Mouse (Mus musculus) leukemia stem cell, adult 10-12 weeks (primary cell): ENCODE data around the gene Nus1. TPM values are rescaled to one million over a fixed set of nuclear protein-coding genes. Genes with fewer than 3 reads are reported as not detected.

Source experiments
- polyA plus RNA-seq: library from polyadenylated mRNA; stranded (reverse); fragments of >175 nt; gene quantifications from 2 replicates; pipeline ENCODE4 v1.2.3, GENCODE M21; 2012; ENCODE audit warnings: low replicate concordance

Nus1 gene
- 20.6 and 23.0 TPM in 2 replicates for polyA plus RNA-seq

DNA sequence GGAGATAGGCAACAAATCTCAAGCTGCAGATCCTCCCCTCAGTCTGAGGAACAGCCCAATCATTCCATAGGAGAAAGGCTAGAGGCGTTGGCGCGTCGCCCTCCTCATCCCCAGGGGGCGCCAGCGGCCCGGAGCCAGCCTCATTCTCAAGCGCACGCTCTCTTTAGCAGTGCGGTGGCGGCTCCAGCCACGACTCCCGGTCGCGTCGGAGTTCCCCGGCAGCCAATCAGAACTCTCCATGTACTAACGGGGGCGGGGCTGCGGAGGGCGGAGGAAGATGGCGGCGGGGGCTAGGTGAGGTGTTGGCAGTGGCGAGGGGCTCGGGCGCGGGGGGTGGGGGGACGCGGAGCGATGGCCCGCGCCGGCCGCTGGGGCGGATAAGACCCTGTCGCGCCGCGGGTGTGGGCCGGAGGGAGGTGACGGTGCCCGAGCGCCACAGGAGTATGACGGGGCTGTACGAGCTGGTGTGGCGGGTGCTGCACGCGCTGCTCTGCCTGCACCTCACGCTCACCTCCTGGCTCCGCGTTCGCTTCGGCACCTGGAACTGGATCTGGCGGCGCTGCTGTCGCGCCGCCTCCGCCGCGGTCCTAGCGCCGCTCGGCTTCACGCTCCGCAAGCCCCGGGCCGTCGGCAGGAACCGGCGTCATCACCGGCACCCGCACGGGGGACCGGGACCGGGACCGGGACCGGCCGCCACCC, at the start of gene Nus1:
Nus1 (plus strand) TSS at position 249 of the 699 bp plus-strand sequence.

DNA sequence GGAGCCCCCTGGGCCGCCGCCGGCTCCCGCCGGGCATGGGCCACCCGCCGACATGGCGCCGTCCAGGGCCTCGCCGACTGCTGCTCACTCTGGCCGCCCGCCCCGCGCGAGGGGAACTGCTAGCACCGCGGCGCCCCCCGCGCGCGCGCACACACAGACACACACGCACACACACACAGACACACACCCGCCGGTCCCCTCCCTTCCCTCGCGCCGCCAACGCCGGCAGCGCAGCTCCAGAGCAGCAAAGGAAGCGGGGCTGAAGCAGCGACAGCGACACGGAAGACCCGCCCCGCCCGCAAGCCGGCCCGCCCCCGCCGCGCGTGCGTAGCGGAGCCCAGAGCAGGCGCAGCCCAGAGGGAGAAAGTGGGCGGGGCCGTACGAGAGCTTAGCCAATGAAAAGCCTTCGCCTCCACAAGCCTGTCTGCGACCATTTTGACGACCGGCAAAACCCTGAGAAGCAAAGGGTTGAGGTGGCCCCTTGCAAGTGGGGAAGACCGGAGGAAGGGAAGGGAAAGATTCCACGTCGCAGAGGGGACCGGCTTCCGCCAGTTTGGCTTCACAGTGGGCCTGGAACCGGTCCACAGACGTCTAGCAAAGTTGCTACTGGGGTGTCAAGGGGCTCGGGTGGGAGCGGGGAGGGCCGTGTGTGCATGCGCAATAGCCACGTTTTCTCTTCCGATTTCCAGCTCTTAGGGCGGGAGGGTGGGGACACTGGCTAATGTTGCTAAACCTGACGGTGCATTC, 35.3 kb upstream of the Nus1 start, which contains the start of gene Gopc:
Gopc (minus strand) TSS at position 280 of the 747 bp plus-strand sequence.

DNA sequence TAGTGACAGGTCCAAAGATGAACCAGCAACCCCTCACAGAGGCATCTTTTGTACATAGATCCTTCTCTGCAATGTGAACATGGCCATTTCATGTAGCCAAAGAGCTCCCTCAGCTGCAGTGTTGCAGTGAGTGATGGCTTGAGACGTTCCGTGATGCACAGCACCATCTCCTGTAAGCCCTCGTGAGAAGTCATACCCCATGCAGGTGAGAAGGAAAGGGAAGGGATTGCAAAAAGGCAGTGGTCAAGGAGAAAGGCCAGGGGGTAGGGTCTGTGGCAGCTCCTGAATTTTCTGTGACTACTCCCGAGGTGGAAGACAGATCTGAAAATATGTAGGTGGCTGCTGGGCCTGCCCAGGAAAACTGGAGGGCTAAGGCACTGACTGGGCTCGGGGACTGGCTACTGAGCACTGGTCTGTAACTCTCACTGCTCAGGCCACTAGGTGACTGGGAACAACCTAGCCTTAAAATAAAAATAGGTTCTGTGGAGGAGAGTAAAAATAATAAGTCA, 28.4 kb upstream of the Nus1 start, which contains the start of gene Nepn:
Nepn (plus strand) TSS at position 51 of the 509 bp plus-strand sequence.

Other genes starting within 250 kb of the Nus1 start
- gene Ros1, start 222.3 kb upstream of the Nus1 start, polyA plus RNA-seq: not detected in 2 replicates
- 0.18 and 0.71 TPM in 2 replicates for gene Dcbld1, start 183.9 kb upstream of the Nus1 start, polyA plus RNA-seq
- gene Gm26741, start 58.8 kb upstream of the Nus1 start, polyA plus RNA-seq: not detected in 2 replicates
- 0.89 and 1.2 TPM in 2 replicates for gene Gopc, start 35.4 kb upstream of the Nus1 start, polyA plus RNA-seq
- gene Nepn, start 28.6 kb upstream of the Nus1 start, polyA plus RNA-seq: not detected in 2 replicates